Mouse (Mus musculus) urinary bladder, postnatal 25 days (tissue): ENCODE data around the gene Cdc42ep2.

Source experiments
- DNase-seq: peaks from one replicate; pipeline ENCODE4 v3.0.0; 2022; ENCODE audit warnings: low spot score

Gene Cdc42ep2

DNA sequence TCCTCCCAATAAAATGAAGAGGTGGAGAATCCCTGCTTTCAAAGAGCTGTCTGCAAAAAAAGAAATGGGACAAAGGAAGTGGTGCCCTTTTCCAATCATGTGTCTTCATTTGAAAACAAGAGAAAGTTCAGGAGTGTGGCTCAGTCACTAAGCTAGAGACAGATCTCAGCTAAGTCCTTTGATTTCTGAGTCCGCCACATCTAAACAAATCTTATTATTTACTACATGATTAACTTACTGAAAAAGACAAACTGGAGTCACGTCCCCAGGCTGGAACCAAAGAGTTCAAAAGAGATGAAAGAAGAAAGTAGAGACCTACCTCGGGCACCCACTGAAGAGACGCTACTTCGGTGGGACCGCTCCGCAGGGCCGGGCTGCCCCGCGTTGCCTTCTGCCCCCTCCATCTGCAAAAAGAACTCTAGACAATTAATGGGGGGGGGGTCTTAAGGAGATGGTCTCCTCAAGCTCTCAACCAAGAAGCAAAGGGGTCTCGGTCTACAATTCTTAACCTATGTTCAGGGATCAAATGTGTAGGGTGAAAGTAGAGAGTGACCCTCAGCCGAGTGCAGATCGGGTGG, 50.1 kb downstream of the Cdc42ep2 start:
- DNase-seq, result no peak

DNA sequence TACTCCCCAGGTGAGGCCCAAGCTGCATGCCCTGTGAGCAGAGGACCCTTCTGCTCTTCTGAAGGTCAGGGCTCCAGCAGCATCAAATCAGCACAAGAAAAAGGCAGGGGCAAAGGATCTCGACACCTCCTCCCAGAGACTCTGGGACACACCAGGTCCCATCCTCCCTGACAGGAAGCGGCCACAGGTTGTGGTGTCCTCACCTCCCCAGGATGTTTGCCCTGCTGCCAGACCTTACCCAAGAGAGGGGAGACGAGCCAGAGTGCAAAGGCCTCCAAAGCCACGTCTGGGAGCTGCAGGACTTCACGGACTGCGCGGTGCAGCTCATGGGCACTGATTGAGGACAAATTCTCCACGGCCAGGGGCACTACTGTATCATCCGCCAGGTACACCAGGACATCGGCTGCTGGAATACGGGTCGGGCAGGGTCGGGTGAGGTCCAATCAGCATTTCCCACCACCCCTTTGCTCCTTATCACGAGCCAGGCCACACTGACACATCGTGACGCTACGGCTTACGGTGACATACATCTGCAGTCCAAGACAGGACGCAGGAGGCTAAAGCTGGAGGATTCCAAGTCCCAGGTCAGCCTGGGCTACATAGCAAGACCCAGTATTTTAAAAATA, 51.6 kb downstream of the Cdc42ep2 start:
- DNase-seq, result no peak

DNA sequence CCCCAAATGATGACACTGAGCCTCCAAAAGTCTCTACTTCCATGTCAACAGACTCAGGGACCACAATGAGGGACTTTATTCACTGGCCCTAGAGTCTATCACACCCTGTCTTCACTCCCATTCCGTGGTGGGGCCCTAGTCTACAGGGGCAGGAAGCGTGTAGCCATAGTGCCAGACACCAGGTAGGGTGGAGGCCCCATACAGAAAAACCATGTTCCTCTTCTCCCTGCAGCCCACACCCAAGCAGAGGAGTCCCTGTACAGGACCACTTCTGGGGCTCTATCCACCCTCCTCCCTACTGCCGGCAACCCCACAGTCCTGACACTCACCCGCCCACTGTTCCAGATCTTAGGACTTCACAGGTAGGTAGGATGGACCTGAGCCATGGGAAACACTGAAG, 52.1 kb downstream of the Cdc42ep2 start:
- no peak for DNase-seq

DNA sequence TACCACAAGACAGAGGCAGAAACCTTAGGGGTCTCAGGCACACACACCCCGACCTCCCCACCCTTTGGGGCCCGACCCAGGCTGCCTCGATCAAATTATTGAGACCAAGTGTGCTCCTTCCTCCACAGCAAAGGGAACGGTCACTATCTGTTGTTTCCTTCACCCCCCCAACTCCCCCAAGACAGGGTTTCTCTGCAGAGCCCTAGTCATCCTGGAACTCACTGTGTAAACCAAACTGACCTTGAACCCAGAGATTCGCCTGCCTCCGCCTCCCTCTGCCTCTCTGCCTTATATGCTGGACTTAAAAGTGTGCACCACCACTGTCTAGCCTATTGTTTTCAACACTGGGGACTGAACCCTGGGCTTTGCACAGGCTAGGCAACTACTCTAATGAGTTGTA, 52.9 kb downstream of the Cdc42ep2 start:
- DNase-seq, result no peak

DNA sequence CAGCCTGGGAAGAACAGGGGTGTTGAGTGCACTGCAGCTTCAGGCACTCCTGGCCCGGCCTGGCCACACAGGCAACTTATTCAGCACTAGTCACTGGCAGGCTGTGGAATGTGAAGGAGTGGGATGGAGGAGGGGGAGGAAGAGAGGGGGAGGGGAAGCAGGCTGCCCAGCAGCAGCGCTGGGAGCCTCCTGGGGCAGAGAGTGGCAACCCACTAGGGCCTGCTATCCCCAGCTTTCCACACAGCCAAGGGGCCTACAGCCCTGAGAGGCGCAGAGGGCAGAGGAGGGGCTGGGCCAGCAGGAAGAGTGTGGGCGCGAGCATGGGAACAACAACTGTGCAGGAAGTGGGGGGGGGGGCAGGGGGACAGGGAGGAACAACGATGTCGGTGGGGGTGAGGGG, 53.3 kb downstream of the Cdc42ep2 start:
- no peak for DNase-seq

DNA sequence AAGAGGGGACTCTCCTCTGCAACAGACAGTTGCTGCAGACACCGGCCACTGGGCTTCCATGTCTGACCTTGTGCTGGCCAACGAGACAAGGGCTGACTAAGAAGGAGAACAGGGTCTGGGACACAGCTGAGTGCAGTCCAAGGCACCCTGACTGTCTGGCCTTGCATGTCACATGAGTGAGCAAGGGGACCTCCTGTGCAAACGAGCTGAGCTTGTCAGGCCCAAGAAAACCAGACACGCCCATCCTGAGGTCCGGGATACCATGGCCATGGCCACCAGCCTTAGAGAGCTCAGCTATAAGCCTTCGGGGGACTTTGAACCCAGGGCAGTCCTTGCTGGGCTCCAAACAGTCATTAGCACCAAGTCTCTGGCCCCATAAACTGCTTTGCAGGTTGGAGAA, 56.5 kb downstream of the Cdc42ep2 start:
- no peak for DNase-seq
